Mouse (Mus musculus) central nervous system, embryonic 11.5 days (tissue): ENCODE measurements around the gene Gm498. TPM values are rescaled to one million over a fixed set of nuclear protein-coding genes. Genes with fewer than 3 reads are reported as not detected.

Source experiments
- polyA plus RNA-seq: library from polyadenylated mRNA; depleted of rRNA; stranded (reverse); fragments of >200 nt; gene quantifications from 2 replicates; pipeline ENCODE4 v1.2.3, GENCODE M21; 2012; rRNA removed

Gm498 gene
- polyA plus RNA-seq: not detected in 2 replicates

GRCm38 (mm10) chr7:143866538-143866937 is at the start of gene Gm498:
Gene Gm498, plus strand, starts transcription at chr7:143866838.

GRCm38 (mm10) chr7:143822375-143823265 is 44.0 kb upstream of the Gm498 start, which contains the start of the genes Nadsyn1 and Dhcr7:
Gene Nadsyn1, minus strand, starts transcription at chr7:143822849.
Gene Dhcr7, plus strand, starts transcription at chr7:143823145.

Other genes starting within 250 kb of the Gm498 start
- gene Tnfrsf26, start 238.1 kb upstream of the Gm498 start, polyA plus RNA-seq: 0.25 and 0.45 TPM in 2 replicates
- 6.9 and 13.3 TPM in 2 replicates for gene Tnfrsf22, start 217.2 kb upstream of the Gm498 start, polyA plus RNA-seq
- 0.31 and 0.61 TPM in 2 replicates for gene Tnfrsf23, start 181.0 kb upstream of the Gm498 start, polyA plus RNA-seq
- gene Osbpl5, start 109.9 kb upstream of the Gm498 start, polyA plus RNA-seq: 14.6 and 27.2 TPM in 2 replicates
- not detected in 2 replicates for gene Mrgprg, start 99.8 kb upstream of the Gm498 start, polyA plus RNA-seq
- gene Mrgpre, start 82.3 kb upstream of the Gm498 start, polyA plus RNA-seq: 2.2 and 2.8 TPM in 2 replicates
- 13.7 and 14.9 TPM in 2 replicates for gene Nadsyn1, start 44.0 kb upstream of the Gm498 start, polyA plus RNA-seq
- gene Dhcr7, start 43.7 kb upstream of the Gm498 start, polyA plus RNA-seq: 65.9 and 83.1 TPM in 2 replicates
- gene Shank2, start 135.1 kb downstream of the Gm498 start, polyA plus RNA-seq: 4.9 and 5.7 TPM in 2 replicates